Mouse (Mus musculus): ENCODE measurements at regions not wholly inside any gene's neighbourhood (a gene's known extent, or its start where the extent isn't known, plus 50 kb on each side); places are given as distances from the start of the nearest gene placed in this dataset.

GRCm38 (mm10) chr13:41694749-41695419, 89.2 kb downstream of the Tmem170b start:
- Histone ChIP-seq H3K36me3 (ENCODE audit: control insufficient read depth, insufficient read depth, low read length, poor library complexity, severe bottlenecking) (no peaks in the 10 kb centered on the region), H3K4me1 (ENCODE audit: control insufficient read depth in 2 of 2, insufficient read depth in 2 of 2, low read length in 2 of 2, poor library complexity in 1 of 2) (no peaks in the 10 kb centered on the region), H3K9me3 (ENCODE audit: control insufficient read depth, insufficient read depth, low read depth, low read length) (no peaks in the 10 kb centered on the region), H3K4me3 (ENCODE audit: insufficient read depth in 1 of 2, low read depth in 1 of 2, low read length in 2 of 2, poor library complexity in 1 of 2, severe bottlenecking in 1 of 2) (no peak overlapping the region), H3K27ac (ENCODE audit: insufficient read depth, low read depth, low read length, poor library complexity, severe bottlenecking) (no peak overlapping the region), H3K9ac (ENCODE audit: insufficient read depth, low read depth, low read length, poor library complexity, severe bottlenecking) (no peak overlapping the region)
- in situ Hi-C loops (cut with MboI; ENCODE audit: low sequenced_read_pairs in 2 of 2, unreplicated experiment in 2 of 2), result no loop called here
- DNase-seq (ENCODE audit: low read depth, low spot score), result no peak
- no peak for TF ChIP-seq ZC3H11A (IDR thresholded peaks at IDR 0.05; ENCODE audit: borderline replicate concordance, low read depth, low read length)
- TF ChIP-seq ZNF384 (IDR thresholded peaks at IDR 0.05; ENCODE audit: low read depth, low read length), result no peak
- no peak for TF ChIP-seq HCFC1 (IDR thresholded peaks at IDR 0.05; ENCODE audit: borderline replicate concordance, insufficient read depth, low read length)
- TF ChIP-seq MAFK (IDR thresholded peaks at IDR 0.05; ENCODE audit: insufficient read depth, low read depth, low read length), result no peak
- no peak for TF ChIP-seq CHD2 (IDR thresholded peaks at IDR 0.05; ENCODE audit: low read depth, low read length)

DNA sequence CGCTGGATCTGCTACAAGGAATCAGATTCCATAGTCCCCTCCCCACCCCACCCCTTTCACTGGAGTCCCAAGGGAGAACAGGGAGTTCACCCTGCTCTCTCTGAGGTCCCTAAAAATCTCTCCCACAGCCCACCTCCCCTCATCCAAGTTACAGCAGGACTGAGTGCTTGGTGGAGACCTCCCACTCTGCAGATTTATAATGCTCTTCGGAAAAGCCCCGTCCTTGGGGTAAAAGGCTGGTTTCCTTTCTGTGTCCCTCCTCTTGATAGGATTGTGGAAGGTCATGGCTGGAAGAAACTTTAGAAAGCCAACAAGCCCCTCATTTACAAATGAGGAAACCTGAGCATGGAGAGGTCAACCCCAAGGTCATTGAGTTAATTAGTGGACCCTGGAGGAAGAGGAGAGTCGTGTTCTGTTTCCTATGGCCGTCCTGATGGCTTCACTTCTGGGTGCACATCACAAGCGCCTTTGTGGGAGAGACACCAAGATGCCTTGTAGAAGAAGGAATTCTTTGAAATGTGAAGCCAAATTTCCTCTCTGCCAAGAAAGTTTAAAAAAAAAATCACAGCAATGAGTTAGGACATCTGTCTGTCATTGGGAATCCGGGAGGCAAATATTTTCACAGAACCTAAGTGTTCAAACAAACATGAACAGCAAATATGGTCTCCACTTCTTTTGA, 91.2 kb downstream of the Tmem170b start:
- no peak overlapping the region for H3K27ac ChIP-seq (ENCODE audit: insufficient read depth, low read depth, low read length, poor library complexity, severe bottlenecking)
- H3K4me1 ChIP-seq (ENCODE audit: control insufficient read depth in 2 of 2, insufficient read depth in 2 of 2, low read length in 2 of 2, poor library complexity in 1 of 2), result no peaks in the 10 kb centered on the region
- no peaks in the 10 kb centered on the region for H3K9me3 ChIP-seq (ENCODE audit: control insufficient read depth, insufficient read depth, low read depth, low read length)
- no peak overlapping the region for H3K9ac ChIP-seq (ENCODE audit: insufficient read depth, low read depth, low read length, poor library complexity, severe bottlenecking)
- in situ Hi-C loops (cut with MboI; ENCODE audit: low sequenced_read_pairs in 2 of 2, unreplicated experiment in 2 of 2), result no loop called here
- TF ChIP-seq ZNF384 (IDR thresholded peaks at IDR 0.05; ENCODE audit: low read depth, low read length), result no peak
- TF ChIP-seq HCFC1 (IDR thresholded peaks at IDR 0.05; ENCODE audit: borderline replicate concordance, insufficient read depth, low read length), result no peak
- TF ChIP-seq ZC3H11A (IDR thresholded peaks at IDR 0.05; ENCODE audit: borderline replicate concordance, low read depth, low read length), result no peak
- TF ChIP-seq CHD2 (IDR thresholded peaks at IDR 0.05; ENCODE audit: low read depth, low read length), result no peak
- TF ChIP-seq MAFK (IDR thresholded peaks at IDR 0.05; ENCODE audit: insufficient read depth, low read depth, low read length), result no peak
- DNase-seq (ENCODE audit: low read depth, low spot score), result no peak
- H3K4me3 ChIP-seq (ENCODE audit: insufficient read depth in 1 of 2, low read depth in 1 of 2, low read length in 2 of 2, poor library complexity in 1 of 2, severe bottlenecking in 1 of 2), result no peak overlapping the region
- H3K36me3 ChIP-seq (ENCODE audit: control insufficient read depth, insufficient read depth, low read length, poor library complexity, severe bottlenecking), result no peaks in the 10 kb centered on the region

GRCm38 (mm10) chr13:41701345-41701744, 95.6 kb downstream of the Tmem170b start:
- no peak for DNase-seq (ENCODE audit: low read depth, low spot score)
- TF ChIP-seq HCFC1 (IDR thresholded peaks at IDR 0.05; ENCODE audit: borderline replicate concordance, insufficient read depth, low read length) (no peak), ZNF384 (IDR thresholded peaks at IDR 0.05; ENCODE audit: low read depth, low read length) (no peak)
- in situ Hi-C loops (cut with MboI; ENCODE audit: low sequenced_read_pairs in 2 of 2, unreplicated experiment in 2 of 2), result no loop called here
- no peaks in the 10 kb centered on the region for H3K36me3 ChIP-seq (ENCODE audit: control insufficient read depth, insufficient read depth, low read length, poor library complexity, severe bottlenecking)
- H3K27ac ChIP-seq (ENCODE audit: insufficient read depth, low read depth, low read length, poor library complexity, severe bottlenecking), result no peak overlapping the region
- no peak overlapping the region for H3K9ac ChIP-seq (ENCODE audit: insufficient read depth, low read depth, low read length, poor library complexity, severe bottlenecking)
- no peaks in the 10 kb centered on the region for H3K4me1 ChIP-seq (ENCODE audit: control insufficient read depth in 2 of 2, insufficient read depth in 2 of 2, low read length in 2 of 2, poor library complexity in 1 of 2)
- no peak overlapping the region for H3K4me3 ChIP-seq (ENCODE audit: insufficient read depth in 1 of 2, low read depth in 1 of 2, low read length in 2 of 2, poor library complexity in 1 of 2, severe bottlenecking in 1 of 2)
- no peaks in the 10 kb centered on the region for H3K9me3 ChIP-seq (ENCODE audit: control insufficient read depth, insufficient read depth, low read depth, low read length)

DNA sequence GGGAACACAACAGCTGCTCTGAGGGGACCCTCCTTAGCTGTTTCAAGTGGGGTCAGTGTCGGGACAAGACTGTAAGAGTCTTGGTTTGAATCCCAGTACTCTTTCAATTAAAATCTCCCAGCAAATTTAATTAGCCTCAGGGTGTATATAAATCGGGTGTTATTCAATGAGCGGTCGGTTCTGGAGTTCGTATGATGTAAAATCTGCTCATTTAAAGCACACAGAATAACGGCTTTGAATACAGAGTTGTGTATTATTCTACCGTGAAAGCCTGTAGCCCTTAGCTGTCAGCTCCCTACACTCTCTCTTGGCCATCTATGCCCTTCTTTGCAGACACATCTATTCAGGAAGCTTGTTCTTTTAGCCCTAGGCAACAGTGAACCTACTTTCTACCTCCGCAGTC, 96.1 kb downstream of the Tmem170b start:
- Histone ChIP-seq H3K9ac (ENCODE audit: insufficient read depth, low read depth, low read length, poor library complexity, severe bottlenecking) (no peak overlapping the region), H3K4me3 (ENCODE audit: insufficient read depth in 1 of 2, low read depth in 1 of 2, low read length in 2 of 2, poor library complexity in 1 of 2, severe bottlenecking in 1 of 2) (no peak overlapping the region), H3K27ac (ENCODE audit: insufficient read depth, low read depth, low read length, poor library complexity, severe bottlenecking) (no peak overlapping the region), H3K9me3 (ENCODE audit: control insufficient read depth, insufficient read depth, low read depth, low read length) (no peaks in the 10 kb centered on the region), H3K36me3 (ENCODE audit: control insufficient read depth, insufficient read depth, low read length, poor library complexity, severe bottlenecking) (no peaks in the 10 kb centered on the region), H3K4me1 (ENCODE audit: control insufficient read depth in 2 of 2, insufficient read depth in 2 of 2, low read length in 2 of 2, poor library complexity in 1 of 2) (no peaks in the 10 kb centered on the region)
- DNase-seq (ENCODE audit: low read depth, low spot score), result no peak
- in situ Hi-C loops (cut with MboI; ENCODE audit: low sequenced_read_pairs in 2 of 2, unreplicated experiment in 2 of 2), result no loop called here
- TF ChIP-seq CHD2 (IDR thresholded peaks at IDR 0.05; ENCODE audit: low read depth, low read length), result no peak
- TF ChIP-seq ZNF384 (IDR thresholded peaks at IDR 0.05; ENCODE audit: low read depth, low read length), result no peak
- no peak for TF ChIP-seq ZC3H11A (IDR thresholded peaks at IDR 0.05; ENCODE audit: borderline replicate concordance, low read depth, low read length)
- TF ChIP-seq MAFK (IDR thresholded peaks at IDR 0.05; ENCODE audit: insufficient read depth, low read depth, low read length), result no peak
- no peak for TF ChIP-seq HCFC1 (IDR thresholded peaks at IDR 0.05; ENCODE audit: borderline replicate concordance, insufficient read depth, low read length)

Measured in ES-E14 (cell line).